Mouse (Mus musculus) C2C12 (cell line): ENCODE results near the gene Pdzrn4.

Experiments used
- CTCF ChIP-seq: IDR thresholded peaks from one replicate; pipeline ENCODE4 v1.5.1; 2011; ENCODE audit not compliant: control insufficient read depth, insufficient read depth, insufficient read length
- MAX ChIP-seq: IDR thresholded peaks from one replicate; pipeline ENCODE4 v1.6.1; 2011; ENCODE audit warnings: mild to moderate bottlenecking, control low read depth

GRCm38 (mm10) chr15:92587431-92587830 is 190.8 kb downstream of the Pdzrn4 start:
- no peak for TF ChIP-seq CTCF
- TF ChIP-seq MAX: no peak
